Mouse (Mus musculus): ENCODE results near the gene Sfr1. TPM values are rescaled to one million over a fixed set of nuclear protein-coding genes. Genes with fewer than 3 reads are reported as not detected.

The Sfr1 gene
- total RNA-seq (2023): 100 to 1,000 TPM in 1 of 2 experiments, 10 to 100 TPM in 1; 91.0 to 101 TPM

DNA sequence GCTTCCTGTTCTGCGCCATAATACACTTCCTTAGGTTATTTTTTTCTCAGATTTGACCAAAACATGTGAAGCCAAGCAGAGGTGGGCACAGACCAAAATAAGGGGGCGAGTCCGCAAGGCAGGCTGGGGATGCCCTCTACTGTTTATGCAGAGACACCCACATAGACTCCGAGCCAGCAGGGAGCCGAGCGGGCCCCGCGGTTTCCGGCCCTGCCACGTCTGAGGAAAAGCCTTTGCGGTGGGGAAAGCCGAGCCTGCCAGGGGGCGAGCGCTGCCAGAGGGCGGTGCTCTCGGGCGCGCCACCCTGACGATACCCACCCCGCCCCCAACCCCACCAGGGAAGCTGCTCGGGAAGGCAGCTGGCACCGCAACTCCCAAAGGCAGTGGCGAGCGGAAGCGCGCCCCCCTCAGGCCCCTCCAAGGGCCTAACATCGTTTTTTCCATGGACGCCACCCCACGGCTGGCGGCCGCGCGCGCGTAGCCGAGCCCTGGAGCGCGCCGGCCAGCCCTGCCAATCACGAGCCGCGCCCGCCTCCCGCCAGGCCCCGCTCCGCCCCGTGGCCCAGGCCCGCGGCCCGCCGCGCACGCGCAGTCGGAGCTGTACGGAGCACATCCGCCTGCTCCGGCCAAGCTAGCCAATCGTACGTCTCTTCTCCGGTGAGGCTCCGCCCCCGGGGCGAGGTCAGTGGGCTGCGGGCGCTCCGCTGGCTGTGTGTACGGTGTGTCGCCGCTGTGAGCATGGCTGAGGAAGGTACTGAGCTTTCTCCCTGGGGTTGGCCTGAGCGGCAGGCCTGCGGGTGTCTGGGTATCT is at the start of gene Sfr1:
Gene Sfr1, plus strand, starts transcription at position 612 of the 811 bp plus-strand sequence.

DNA sequence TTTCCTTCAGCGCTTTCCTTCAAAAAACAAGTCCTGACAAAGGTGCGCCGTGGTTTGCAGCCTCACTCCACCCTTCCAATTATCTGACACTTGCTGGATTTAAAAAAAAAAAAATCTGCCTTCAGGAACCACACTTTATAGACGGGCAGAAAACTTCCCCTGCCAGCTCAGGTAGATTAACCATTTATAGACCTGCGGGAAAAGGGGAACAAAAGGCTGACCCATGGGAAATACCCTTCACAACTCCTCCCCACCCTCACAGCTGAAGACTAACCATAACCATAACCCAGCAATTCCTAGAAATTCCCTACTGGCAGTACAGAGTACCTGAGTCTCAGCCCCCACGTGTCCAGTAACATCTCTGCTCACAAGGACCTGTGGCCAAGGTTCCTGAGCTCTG is 39.5 kb upstream of the Sfr1 start, which contains the start of gene Col17a1:
Gene Col17a1, minus strand, starts transcription at position 101 of the 400 bp plus-strand sequence.

Other genes with a start within 250 kb of the Sfr1 start
- 10 to 100 TPM; 20.4 to 24.5 TPM for gene Stn1, start 194.2 kb upstream of the Sfr1 start, total RNA-seq (2023)
- gene Slk, start 152.0 kb upstream of the Sfr1 start, total RNA-seq (2023): 10 to 100 TPM; 38.7 to 44.5 TPM
- not detected for gene Col17a1, start 39.6 kb upstream of the Sfr1 start, total RNA-seq (2023)
- gene Gsto1, start 123.3 kb downstream of the Sfr1 start, total RNA-seq (2023): 10 to 100 TPM; 14.2 to 17.1 TPM
- gene Gsto2, start 133.9 kb downstream of the Sfr1 start, total RNA-seq (2023): not detected
- not detected for gene Cfap43, start 187.6 kb downstream of the Sfr1 start, total RNA-seq (2023)
- 100 to 1,000 TPM; 245 to 279 TPM for gene Itprip, start 187.6 kb downstream of the Sfr1 start, total RNA-seq (2023)
- gene Cfap58, start 206.0 kb downstream of the Sfr1 start, total RNA-seq (2023): not detected

Data from B cell, adult 67 days (primary cell).